Mouse (Mus musculus) stomach, embryonic 15.5 days (tissue): Measurements from ENCODE around the gene Gm47985. TPM values are rescaled to one million over a fixed set of nuclear protein-coding genes. Genes with fewer than 3 reads are reported as not detected.

ENCODE experiments used
- ATAC-seq: fragments of 200-750 bp; cut with Nextera tagmentation; 2 replicates; pipeline ENCODE4 v1.8.0; 2017; ENCODE audit warnings: low read depth, moderate number of reproducible peaks, moderate TSS enrichment; ENCODE audit not compliant: insufficient read depth, low FRiP score
- H3K27ac ChIP-seq: fragments of 300-500 bp; sonication (generic); 2 replicates; pipeline ENCODE4 v1.5.1; 2015; ENCODE audit warnings: mild to moderate bottlenecking, inconsistent platforms
- H3K27me3 ChIP-seq: fragments of 300-500 bp; sonication (generic); replicated peaks from 2 replicates; pipeline ENCODE4 v1.6.1; 2015; ENCODE audit warnings: inconsistent platforms
- H3K36me3 ChIP-seq: fragments of 300-500 bp; sonication (generic); 2 replicates; pipeline ENCODE4 v1.6.1; 2015; ENCODE audit warnings: inconsistent platforms
- H3K4me1 ChIP-seq: fragments of 300-500 bp; sonication (generic); 2 replicates; pipeline ENCODE4 v1.6.1; 2015; ENCODE audit warnings: inconsistent platforms
- H3K4me2 ChIP-seq: fragments of 300-500 bp; sonication (generic); 2 replicates; pipeline ENCODE4 v1.6.1; 2015; ENCODE audit warnings: mild to moderate bottlenecking, inconsistent platforms
- H3K4me3 ChIP-seq: fragments of 300-500 bp; sonication (generic); replicated peaks from 2 replicates; pipeline ENCODE4 v1.5.1; 2015; ENCODE audit warnings: inconsistent platforms
- H3K9ac ChIP-seq: fragments of 300-500 bp; sonication (generic); 2 replicates; pipeline ENCODE4 v1.6.1; 2015; ENCODE audit warnings: inconsistent platforms
- H3K9me3 ChIP-seq: fragments of 300-500 bp; sonication (generic); 2 replicates; pipeline ENCODE4 v1.6.1; 2016; ENCODE audit warnings: inconsistent platforms
- WGBS: fragments of 180-500 bp; shearing (Covaris S2); methylation state at CpG from one replicate; pipeline ENCODE4 v1.1.7; 2015; 5-methylcytosine and 5-hydroxymethylcytosine counted together
- polyA plus RNA-seq: library from polyadenylated mRNA; unstranded; fragments of >200 nt; fragmentation: Nextera tagmentation; extraction: Ambion mirVana; gene quantifications from 2 replicates; pipeline ENCODE4 v1.2.1, GENCODE M21; 2015

Gene Gm47985
- polyA plus RNA-seq, 1 experiment from 2014 or later, result 0.17 TPM

DNA sequence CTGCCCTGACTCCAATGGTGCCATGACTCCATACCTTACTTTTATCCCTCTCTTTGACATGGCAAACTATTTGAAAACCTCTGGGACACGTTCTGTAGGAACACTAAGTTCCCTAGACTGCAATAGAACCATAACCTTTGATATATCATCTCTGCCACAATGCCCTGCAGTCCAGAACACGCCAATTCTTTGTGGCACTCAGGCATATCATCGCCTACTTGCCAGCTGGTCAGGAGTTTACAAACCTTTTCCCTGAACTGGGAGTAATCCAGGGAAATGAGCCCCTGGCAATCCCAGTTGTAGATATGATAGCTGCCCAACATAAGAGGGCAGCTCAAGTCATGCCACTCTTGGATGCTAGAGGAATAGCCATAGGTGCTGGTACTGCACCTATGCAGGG is 50.0 kb downstream of the Gm47985 start:
- ATAC-seq, result no peak
- Histone ChIP-seq H3K27ac (no peak overlapping the region), H3K9me3 (no peaks in the 10 kb centered on the region), H3K9ac (no peak overlapping the region), H3K4me3 (no peak overlapping the region), H3K36me3 (no peaks in the 10 kb centered on the region), H3K4me1 (no peaks in the 10 kb centered on the region), H3K4me2 (no peak overlapping the region), H3K27me3 (no peaks in the 10 kb centered on the region)
- WGBS, result 86% methylated on average over 3 of the region's 3 CpGs

DNA sequence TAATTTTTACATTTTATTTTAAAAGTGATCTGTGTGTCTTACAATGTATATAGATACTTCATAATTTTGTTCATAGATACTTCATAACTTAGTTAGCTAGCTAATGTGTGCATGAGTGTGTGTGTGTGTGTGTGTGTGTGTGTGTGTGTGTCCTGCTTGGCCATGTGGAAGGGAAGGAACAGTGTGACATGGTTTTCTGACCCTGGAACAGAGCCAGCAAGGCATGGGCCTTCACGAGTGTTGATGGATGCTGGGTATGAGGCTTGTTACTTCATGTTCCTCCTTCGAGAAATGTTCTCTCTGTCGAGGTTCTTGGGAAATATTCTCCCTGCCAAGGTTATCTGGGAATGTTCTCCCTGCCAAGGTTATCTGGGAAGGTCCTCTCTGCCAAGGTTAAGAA is 51.4 kb downstream of the Gm47985 start:
- Histone ChIP-seq H3K4me2 (no peak overlapping the region), H3K36me3 (no peaks in the 10 kb centered on the region), H3K27me3 (no peaks in the 10 kb centered on the region), H3K9me3 (no peaks in the 10 kb centered on the region), H3K4me1 (no peaks in the 10 kb centered on the region), H3K9ac (no peak overlapping the region), H3K27ac (no peak overlapping the region), H3K4me3 (no peak overlapping the region)
- ATAC-seq, result no peak
- WGBS, result 73% methylated on average over 3 of the region's 3 CpGs

Other genes with a start within 250 kb of the Gm47985 start
- gene Hmcn1, start 189.1 kb upstream of the Gm47985 start, polyA plus RNA-seq, result 11.4 and 11.6 TPM in 2 replicates
- gene Gm8947, start 9.8 kb downstream of the Gm47985 start, polyA plus RNA-seq, result 0.19 TPM in 1 of 2 replicates, not detected in the other
- 0.19 and 0.21 TPM in 2 replicates for gene Gm47995, start 15.9 kb downstream of the Gm47985 start, polyA plus RNA-seq
- 0.33 TPM in 1 of 2 replicates, not detected in the other for gene 3110040M04Rik, start 21.6 kb downstream of the Gm47985 start, polyA plus RNA-seq
- not detected in 2 replicates for gene Gm47996, start 27.6 kb downstream of the Gm47985 start, polyA plus RNA-seq
- gene Ivns1abp, start 161.9 kb downstream of the Gm47985 start, polyA plus RNA-seq, result 206 and 241 TPM in 2 replicates
- 25.1 and 26.5 TPM in 2 replicates for gene Swt1, start 245.9 kb downstream of the Gm47985 start, polyA plus RNA-seq
- 42.5 and 44.8 TPM in 2 replicates for gene Trmt1l, start 246.0 kb downstream of the Gm47985 start, polyA plus RNA-seq